Mouse (Mus musculus) heart, embryonic 10.5 days (tissue): ENCODE results near the gene Eln. TPM values are rescaled to one million over a fixed set of nuclear protein-coding genes. Genes with fewer than 3 reads are reported as not detected.

ENCODE experiments used
- DNase-seq: peaks from one replicate; pipeline ENCODE4 v3.0.0-alpha.2; 2017; ENCODE audit warnings: low spot score
- H3K27ac ChIP-seq: fragments of 300-500 bp; sonication (generic); 2 replicates; pipeline ENCODE4 v1.5.1; 2016; ENCODE audit warnings: mild to moderate bottlenecking
- H3K27me3 ChIP-seq: fragments of 300-500 bp; sonication (generic); 2 replicates; pipeline ENCODE4 v1.6.1; 2016; ENCODE audit warnings: mild to moderate bottlenecking; ENCODE audit not compliant: poor library complexity, insufficient read depth, severe bottlenecking
- H3K36me3 ChIP-seq: fragments of 300-500 bp; sonication (generic); 2 replicates; pipeline ENCODE4 v1.6.1; 2016; ENCODE audit warnings: mild to moderate bottlenecking, moderate library complexity
- H3K4me1 ChIP-seq: fragments of 300-500 bp; sonication (generic); 2 replicates; pipeline ENCODE4 v1.6.1; 2016; ENCODE audit warnings: mild to moderate bottlenecking
- H3K4me3 ChIP-seq: fragments of 300-500 bp; sonication (generic); 2 replicates; pipeline ENCODE4 v1.5.1; 2016; ENCODE audit warnings: mild to moderate bottlenecking, moderate library complexity
- H3K9me3 ChIP-seq: fragments of 300-500 bp; sonication (generic); 2 replicates; pipeline ENCODE4 v1.6.1; 2016; ENCODE audit warnings: mild to moderate bottlenecking, moderate library complexity
- WGBS: fragments of 180-500 bp; shearing (Covaris S2); methylation state at CpG from one replicate; pipeline ENCODE4 v1.1.7; 2016; 5-methylcytosine and 5-hydroxymethylcytosine counted together
- polyA plus RNA-seq: library from polyadenylated mRNA; unstranded; fragments of >200 nt; fragmentation: Nextera tagmentation; extraction: Ambion mirVana; gene quantifications from 2 replicates; pipeline ENCODE4 v1.2.1, GENCODE M21; 2016

Gene Eln
- 4.8 and 8.0 TPM in 2 replicates for polyA plus RNA-seq

DNA sequence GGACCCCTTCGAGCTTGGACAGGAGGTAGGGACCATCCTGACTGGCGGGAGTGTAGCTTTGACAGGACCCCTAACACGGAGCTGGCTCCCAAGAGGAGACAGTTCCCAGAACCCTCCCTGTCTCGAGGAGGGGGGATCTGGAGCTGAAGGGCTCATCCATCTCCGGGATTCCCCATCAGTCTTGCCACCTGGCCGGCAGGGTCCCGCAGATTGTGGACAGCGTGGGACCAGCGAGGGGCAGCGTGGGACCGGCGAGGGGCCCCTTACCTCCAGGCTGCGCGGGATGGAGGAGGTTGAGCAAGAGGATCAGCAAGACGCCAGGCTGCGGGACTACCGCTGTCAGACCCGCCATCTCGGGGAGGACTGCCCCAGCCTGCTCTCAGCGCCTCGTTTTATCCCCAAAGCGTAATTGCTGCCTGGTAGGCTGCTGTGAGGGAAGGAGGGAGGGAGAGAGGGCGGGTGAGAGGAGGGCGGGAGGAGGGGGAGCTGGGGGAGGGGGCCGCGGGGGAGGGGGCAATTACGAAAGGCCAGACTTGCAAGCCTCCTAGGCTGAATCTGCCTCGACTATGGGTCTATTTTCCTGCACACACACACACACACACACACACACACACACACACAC, at the start of gene Eln:
Eln (minus strand) TSS at position 434 of the 622 bp plus-strand sequence.
- Histone ChIP-seq H3K4me1 (peaks cover 23% of the 10 kb centered on the region), H3K27me3 (peaks cover 75% of the 10 kb centered on the region), H3K27ac (peak within 1 kb of the TSS; percentile 82), H3K36me3 (no peaks in the 10 kb centered on the region), H3K4me3 (peak within 1 kb of the TSS; percentile 64), H3K9me3 (no peaks in the 10 kb centered on the region)
- WGBS: under 1% methylated on average over 20 of the region's 28 CpGs
- no peak for DNase-seq

DNA sequence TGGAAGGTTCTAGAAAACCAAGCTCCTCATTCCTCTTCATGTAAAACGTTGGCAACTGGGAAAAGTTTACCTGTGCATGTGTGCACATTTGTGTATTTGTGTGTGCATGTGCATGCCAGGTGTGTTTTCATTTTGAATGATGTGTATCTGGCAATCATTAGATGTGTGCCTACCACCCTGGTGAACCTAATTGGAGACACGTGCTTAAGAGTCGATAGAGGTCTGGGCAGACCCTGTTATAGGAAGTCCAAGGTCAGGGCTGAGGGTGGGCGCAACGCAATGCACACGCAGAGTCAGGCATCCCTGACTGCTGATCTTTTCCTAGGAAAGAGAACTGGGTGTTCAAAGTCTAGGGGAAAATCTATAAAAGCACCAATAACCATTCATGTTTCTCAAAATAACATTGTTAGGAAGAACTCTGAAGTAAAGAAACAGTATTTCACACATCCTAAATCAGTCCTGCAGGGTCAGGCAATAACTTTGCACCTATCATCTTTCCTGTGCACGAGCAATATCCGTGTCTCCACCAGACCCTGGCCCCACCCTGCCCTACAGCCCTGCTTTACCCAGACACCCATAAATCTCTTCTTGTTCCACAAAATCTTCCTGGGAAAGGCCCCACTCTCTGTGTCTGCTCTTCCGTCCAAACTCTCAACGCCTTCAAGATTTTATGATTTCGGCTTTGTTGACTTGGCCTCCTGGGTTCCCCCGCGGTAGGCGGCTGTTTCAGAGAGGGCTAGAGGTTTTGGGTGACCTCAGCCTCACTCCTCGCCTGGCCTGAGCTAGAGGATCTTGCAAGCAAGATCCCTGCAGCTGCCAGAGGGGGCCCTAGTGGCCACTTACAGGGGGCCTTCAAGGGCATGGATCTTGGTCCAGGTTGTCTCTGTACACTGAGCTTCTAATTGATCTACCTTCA, 43.2 kb upstream of the Eln start:
- H3K9me3 ChIP-seq: peaks cover 5% of the 10 kb centered on the region; the same call in 1 of the 2 replicates
- H3K36me3 ChIP-seq: no peaks in the 10 kb centered on the region; the same call in 1 of the 2 replicates
- H3K4me1 ChIP-seq: peaks cover 26% of the 10 kb centered on the region
- no peak overlapping the region for H3K4me3 ChIP-seq
- DNase-seq: no peak
- 87% methylated on average over 15 of the region's 15 CpGs for WGBS
- no peak overlapping the region for H3K27ac ChIP-seq
- peaks cover 17% of the 10 kb centered on the region for H3K27me3 ChIP-seq

GRCm38 (mm10) chr5:134788237-134788636, 41.1 kb upstream of the Eln start:
- peak; percentile 93 for DNase-seq
- H3K27me3 ChIP-seq: peaks cover 11% of the 10 kb centered on the region; the same call in 1 of the 2 replicates
- H3K27ac ChIP-seq: peak overlapping the region; percentile 56
- 13% methylated on average over 12 of the region's 12 CpGs for WGBS
- H3K9me3 ChIP-seq: peaks cover 5% of the 10 kb centered on the region; the same call in 1 of the 2 replicates
- peaks cover 32% of the 10 kb centered on the region for H3K4me1 ChIP-seq
- no peaks in the 10 kb centered on the region; the same call in 1 of the 2 replicates for H3K36me3 ChIP-seq
- H3K4me3 ChIP-seq: peak overlapping the region; percentile 12; the same call in 1 of the 2 replicates

DNA sequence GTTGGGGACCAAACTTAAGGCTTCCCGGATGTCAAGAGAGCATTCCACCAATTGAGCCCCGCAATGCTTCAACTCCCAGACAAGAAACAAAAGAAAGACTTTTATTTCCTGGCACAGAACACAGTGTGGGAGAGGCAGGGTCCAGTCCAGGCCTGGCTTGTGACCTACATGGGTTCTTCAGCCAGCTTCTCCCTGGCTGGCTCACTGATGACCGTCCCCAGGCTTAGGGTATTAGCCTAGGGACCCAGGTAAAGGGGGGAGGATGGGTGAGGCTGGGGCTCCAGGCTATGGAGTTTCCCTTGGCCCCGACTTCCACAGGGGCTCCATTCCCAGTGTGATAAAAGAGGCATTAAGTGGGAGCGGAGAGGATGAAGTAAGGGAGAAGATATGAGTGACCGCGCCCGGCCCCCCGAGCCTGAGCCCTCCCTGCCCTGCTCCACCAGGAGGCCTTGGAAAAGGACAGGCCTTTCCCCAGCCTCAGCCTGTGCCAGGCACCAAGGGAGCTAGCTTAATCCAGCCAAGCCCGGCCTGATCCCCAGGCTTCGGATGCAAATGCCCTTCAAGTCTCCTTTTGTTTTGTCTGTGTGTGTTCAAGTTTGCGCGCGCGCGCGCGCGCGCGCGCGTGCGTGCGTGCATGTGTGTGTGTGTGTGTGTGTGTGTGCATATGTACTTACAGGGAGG, 38.7 kb upstream of the Eln start:
- Histone ChIP-seq H3K27me3 (0 out of 2 replicates have a peak, but pooled peaks cover 15% of the 10 kb centered on the region), H3K4me1 (peaks cover 32% of the 10 kb centered on the region), H3K9me3 (no peaks in the 10 kb centered on the region), H3K4me3 (no peak overlapping the region), H3K36me3 (no peaks in the 10 kb centered on the region), H3K27ac (peak overlapping the region; percentile 86)
- no peak for DNase-seq
- WGBS: 48% methylated on average over 25 of the region's 25 CpGs

DNA sequence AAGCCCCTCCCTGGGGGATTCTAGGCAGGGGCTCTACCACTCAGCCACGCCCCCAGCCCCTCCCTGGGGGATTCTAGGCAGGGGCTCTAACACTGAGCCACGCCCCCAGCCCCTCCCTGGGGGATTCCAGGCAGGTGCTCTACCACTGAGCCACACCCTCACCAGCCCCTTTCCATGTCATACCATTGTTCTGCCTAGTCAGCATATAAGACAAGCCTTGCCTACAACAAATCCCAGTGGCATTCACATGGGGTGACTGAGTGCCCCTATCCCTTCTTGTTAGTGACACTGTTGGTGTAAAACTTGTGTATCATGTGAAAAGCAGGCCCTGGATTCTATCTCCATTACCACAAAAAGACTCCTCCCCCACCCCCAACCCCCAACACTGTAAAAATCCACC, 36.7 kb upstream of the Eln start:
- H3K27me3 ChIP-seq: 0 out of 2 replicates have a peak, but pooled peaks cover 15% of the 10 kb centered on the region
- H3K36me3 ChIP-seq: no peaks in the 10 kb centered on the region
- 47% methylated on average over 2 of the region's 2 CpGs for WGBS
- peaks cover 47% of the 10 kb centered on the region for H3K4me1 ChIP-seq
- no peak for DNase-seq
- H3K4me3 ChIP-seq: no peak overlapping the region
- no peaks in the 10 kb centered on the region for H3K9me3 ChIP-seq
- H3K27ac ChIP-seq: peak overlapping the region; percentile 17; the same call in 1 of the 2 replicates

GRCm38 (mm10) chr5:134780963-134781362, 33.8 kb upstream of the Eln start:
- no peaks in the 10 kb centered on the region for H3K36me3 ChIP-seq
- H3K27me3 ChIP-seq: peaks cover 15% of the 10 kb centered on the region; the same call in 1 of the 2 replicates
- H3K9me3 ChIP-seq: no peaks in the 10 kb centered on the region
- peaks cover 29% of the 10 kb centered on the region for H3K4me1 ChIP-seq
- H3K27ac ChIP-seq: no peak overlapping the region
- DNase-seq: no peak
- H3K4me3 ChIP-seq: no peak overlapping the region

DNA sequence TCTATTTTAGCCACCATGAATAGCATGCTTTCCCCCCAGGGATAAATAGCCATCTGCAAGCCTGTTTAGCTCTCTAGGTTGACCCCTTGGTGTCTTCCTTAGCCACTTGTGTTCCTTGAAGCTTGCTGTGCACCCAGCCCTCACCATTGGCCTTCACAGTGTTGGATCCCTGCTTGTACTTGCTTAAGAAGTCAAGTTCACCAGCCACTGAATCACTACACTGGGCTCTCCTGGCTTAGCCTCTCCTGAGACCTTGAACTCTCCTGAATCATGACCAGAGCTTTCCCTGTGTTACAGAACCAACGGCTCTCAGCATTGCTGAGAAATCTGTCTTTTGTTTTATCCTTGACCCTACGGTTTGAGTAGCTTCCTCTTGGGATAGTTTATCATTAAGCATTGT, 33.0 kb upstream of the Eln start:
- H3K4me1 ChIP-seq: peaks cover 24% of the 10 kb centered on the region
- DNase-seq: no peak
- no peaks in the 10 kb centered on the region for H3K9me3 ChIP-seq
- H3K36me3 ChIP-seq: no peaks in the 10 kb centered on the region
- WGBS: 75% methylated on average over 2 of the region's 2 CpGs
- H3K4me3 ChIP-seq: no peak overlapping the region
- H3K27ac ChIP-seq: no peak overlapping the region
- peaks cover 15% of the 10 kb centered on the region; the same call in 1 of the 2 replicates for H3K27me3 ChIP-seq

- H3K27ac ChIP-seq: no peak overlapping the region
- 79% methylated on average over 12 of the region's 12 CpGs for WGBS
- DNase-seq: no peak
- H3K4me1 ChIP-seq: peaks cover 18% of the 10 kb centered on the region
- no peaks in the 10 kb centered on the region for H3K36me3 ChIP-seq
- no peaks in the 10 kb centered on the region; the same call in 1 of the 2 replicates for H3K27me3 ChIP-seq
- H3K9me3 ChIP-seq: no peaks in the 10 kb centered on the region
- H3K4me3 ChIP-seq: no peak overlapping the region
These were observed 29.4 kb upstream of the Eln start for GRCm38 (mm10) chr5:134776551-134776950.

GRCm38 (mm10) chr5:134772522-134772921, 25.4 kb upstream of the Eln start:
- no peak for DNase-seq
- Histone ChIP-seq H3K9me3 (no peaks in the 10 kb centered on the region), H3K36me3 (no peaks in the 10 kb centered on the region), H3K4me3 (no peak overlapping the region), H3K4me1 (peaks cover 8% of the 10 kb centered on the region), H3K27me3 (peaks cover 5% of the 10 kb centered on the region; the same call in 1 of the 2 replicates), H3K27ac (no peak overlapping the region; the same call in 1 of the 2 replicates)
- WGBS: 80% methylated on average over 12 of the region's 12 CpGs

- DNase-seq: no peak
- WGBS: 84% methylated on average over 3 of the region's 3 CpGs
- H3K27ac ChIP-seq: no peak overlapping the region
These were observed 24.6 kb upstream of the Eln start for GRCm38 (mm10) chr5:134771750-134772149.

DNA sequence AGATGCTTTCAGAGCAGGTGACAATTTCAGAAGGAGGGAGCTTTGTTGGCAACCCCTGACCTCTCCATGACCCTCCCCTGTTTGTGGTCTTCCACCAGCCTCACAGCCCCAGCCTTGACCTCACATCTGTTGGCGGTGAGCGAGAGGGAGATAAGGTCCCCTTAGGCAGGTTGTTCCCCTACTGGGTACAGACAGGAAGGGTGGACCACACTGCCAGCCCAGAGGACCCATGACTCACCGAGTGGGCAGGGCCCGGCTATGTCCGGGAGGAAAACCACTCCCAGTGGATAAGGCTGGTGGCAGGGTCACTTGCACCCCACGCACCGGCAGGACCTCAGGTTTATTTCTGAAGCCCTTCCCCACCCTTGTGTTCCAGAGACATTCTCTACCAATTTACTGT, 22.1 kb upstream of the Eln start:
- 36% methylated on average over 7 of the region's 7 CpGs for WGBS
- H3K9me3 ChIP-seq: no peaks in the 10 kb centered on the region
- no peak for DNase-seq
- peaks cover 8% of the 10 kb centered on the region for H3K4me1 ChIP-seq
- no peak overlapping the region for H3K27ac ChIP-seq
- no peaks in the 10 kb centered on the region for H3K36me3 ChIP-seq
- peaks cover 11% of the 10 kb centered on the region; the same call in 1 of the 2 replicates for H3K27me3 ChIP-seq
- H3K4me3 ChIP-seq: no peak overlapping the region

More at GRCm38 (mm10) chr5:134771750-134772149, 24.6 kb upstream of the Eln start:
- H3K4me1 ChIP-seq: peaks cover 8% of the 10 kb centered on the region
- H3K9me3 ChIP-seq: no peaks in the 10 kb centered on the region
- H3K27me3 ChIP-seq: peaks cover 5% of the 10 kb centered on the region; the same call in 1 of the 2 replicates
- no peaks in the 10 kb centered on the region for H3K36me3 ChIP-seq
- no peak overlapping the region for H3K4me3 ChIP-seq

GRCm38 (mm10) chr5:134765441-134765840, 18.3 kb upstream of the Eln start:
- no peak overlapping the region for H3K4me3 ChIP-seq
- no peaks in the 10 kb centered on the region for H3K36me3 ChIP-seq
- H3K4me1 ChIP-seq: peaks cover 11% of the 10 kb centered on the region
- WGBS: 79% methylated on average over 16 of the region's 16 CpGs
- H3K27ac ChIP-seq: no peak overlapping the region
- no peaks in the 10 kb centered on the region for H3K9me3 ChIP-seq
- no peak for DNase-seq
- H3K27me3 ChIP-seq: peaks cover 23% of the 10 kb centered on the region
